Mouse (Mus musculus) hindbrain, embryonic 15.5 days (tissue): ENCODE measurements around the gene Cntnap2. TPM values are rescaled to one million over a fixed set of nuclear protein-coding genes. Genes with fewer than 3 reads are reported as not detected.
"Not testable (repeated sequence)": the region's sequence is repeated elsewhere in the genome, so short reads cannot be mapped to it uniquely, and the experiment has no call there.

ENCODE experiments used
- ATAC-seq: fragments of 200-750 bp; cut with Nextera tagmentation; 2 replicates; pipeline ENCODE4 v1.8.0; 2017; ENCODE audit warnings: low read depth, moderate number of reproducible peaks, moderate TSS enrichment; ENCODE audit not compliant: low FRiP score
- H3K27ac ChIP-seq: fragments of 300-500 bp; sonication (generic); replicated peaks from 2 replicates; pipeline ENCODE4 v1.5.1; 2015; ENCODE audit warnings: mild to moderate bottlenecking, inconsistent platforms
- H3K27me3 ChIP-seq: fragments of 300-500 bp; sonication (generic); 2 replicates; pipeline ENCODE4 v1.6.1; 2015; ENCODE audit warnings: control low read depth, inconsistent platforms
- H3K36me3 ChIP-seq: fragments of 300-500 bp; sonication (generic); 2 replicates; pipeline ENCODE4 v1.6.1; 2015; ENCODE audit warnings: control low read depth, inconsistent platforms
- H3K4me1 ChIP-seq: fragments of 300-500 bp; sonication (generic); replicated peaks from 2 replicates; pipeline ENCODE4 v1.6.1; 2015; ENCODE audit warnings: control low read depth, inconsistent platforms
- H3K4me2 ChIP-seq: fragments of 300-500 bp; sonication (generic); 2 replicates; pipeline ENCODE4 v1.6.1; 2015; ENCODE audit warnings: moderate library complexity, mild to moderate bottlenecking, inconsistent platforms
- H3K4me3 ChIP-seq: fragments of 300-500 bp; sonication (generic); 2 replicates; pipeline ENCODE4 v1.5.1; 2015; ENCODE audit warnings: mild to moderate bottlenecking, inconsistent platforms
- H3K9ac ChIP-seq: fragments of 300-500 bp; sonication (generic); 2 replicates; pipeline ENCODE4 v1.6.1; 2015; ENCODE audit warnings: inconsistent platforms
- H3K9me3 ChIP-seq: fragments of 300-500 bp; sonication (generic); 2 replicates; pipeline ENCODE4 v1.6.1; 2016; ENCODE audit warnings: control low read depth, inconsistent platforms
- WGBS: fragments of 180-500 bp; shearing (Covaris S2); methylation state at CpG from one replicate; pipeline ENCODE4 v1.1.7; 2015; 5-methylcytosine and 5-hydroxymethylcytosine counted together
- polyA plus RNA-seq: library from polyadenylated mRNA; unstranded; fragments of >200 nt; fragmentation: Nextera tagmentation; extraction: Ambion mirVana; gene quantifications from 2 replicates; pipeline ENCODE4 v1.2.1, GENCODE M21; 2015

Cntnap2 gene
- polyA plus RNA-seq, 1 experiment from 2014 or later = 56.5 TPM

DNA sequence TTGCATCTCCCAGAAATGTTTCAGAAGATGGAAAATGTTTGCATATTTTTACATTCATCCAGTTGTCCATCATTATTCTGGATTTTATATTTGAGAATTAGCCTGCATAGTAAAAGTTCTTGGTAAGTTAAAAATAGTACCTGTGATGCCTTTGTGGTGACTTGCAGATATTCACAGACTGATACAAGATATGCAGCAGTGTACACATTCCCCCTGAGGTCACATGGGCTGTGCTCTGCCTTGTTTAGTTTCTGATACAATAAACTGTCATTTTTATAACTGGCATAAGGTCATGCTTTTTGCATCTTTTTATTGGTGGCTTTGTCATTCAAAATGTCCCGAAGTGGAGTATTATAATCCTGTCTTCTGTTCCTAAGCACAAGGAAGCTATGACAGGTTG lies 2148.9 kb downstream of the Cntnap2 start:
- Histone ChIP-seq H3K4me2 (no peak overlapping the region), H3K9ac (no peak overlapping the region), H3K27ac (no peak overlapping the region), H3K9me3 (no peaks in the 10 kb centered on the region), H3K36me3 (no peaks in the 10 kb centered on the region), H3K4me3 (no peak overlapping the region), H3K4me1 (no peaks in the 10 kb centered on the region), H3K27me3 (no peaks in the 10 kb centered on the region)
- ATAC-seq = no peak
- 89% methylated on average over 1 of the region's 1 CpGs for WGBS

- no peaks in the 10 kb centered on the region for H3K4me1 ChIP-seq
- H3K9ac ChIP-seq = no peak overlapping the region
- H3K27ac ChIP-seq = no peak overlapping the region
- H3K27me3 ChIP-seq = no peaks in the 10 kb centered on the region
- H3K36me3 ChIP-seq = no peaks in the 10 kb centered on the region
- no peaks in the 10 kb centered on the region for H3K9me3 ChIP-seq
- no peak for ATAC-seq
- H3K4me3 ChIP-seq = no peak overlapping the region
- no peak overlapping the region for H3K4me2 ChIP-seq
Observed at GRCm38 (mm10) chr6:47214731-47215130, 2155.6 kb downstream of the Cntnap2 start.

DNA sequence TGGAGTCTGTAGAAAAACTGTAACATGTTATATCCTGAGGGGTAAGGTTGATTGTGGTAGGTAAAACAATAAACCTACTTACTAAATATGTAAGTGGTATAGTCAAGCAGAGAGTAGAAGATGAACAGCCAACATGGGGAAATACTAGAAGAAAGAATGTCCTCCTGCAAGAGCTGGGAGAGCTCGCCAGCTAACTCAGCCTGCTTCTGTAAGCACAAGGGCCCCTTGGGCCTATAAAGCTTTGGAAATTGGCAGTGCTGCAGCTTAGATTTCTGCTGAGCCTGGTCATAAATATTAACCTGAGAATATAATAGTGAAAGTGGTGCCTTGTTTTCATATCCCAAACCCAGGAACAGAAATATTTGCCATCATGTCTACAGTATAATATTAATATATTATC lies 2164.4 kb downstream of the Cntnap2 start:
- H3K4me2 ChIP-seq, ATAC-seq, H3K27ac ChIP-seq, H3K9ac ChIP-seq, H3K36me3 ChIP-seq, H3K27me3 ChIP-seq, H3K4me3 ChIP-seq, H3K9me3 ChIP-seq: not testable (repeated sequence)
- H3K4me1 ChIP-seq = peaks cover 10% of the 10 kb centered on the region
- WGBS = 58% methylated on average over 1 of the region's 1 CpGs

DNA sequence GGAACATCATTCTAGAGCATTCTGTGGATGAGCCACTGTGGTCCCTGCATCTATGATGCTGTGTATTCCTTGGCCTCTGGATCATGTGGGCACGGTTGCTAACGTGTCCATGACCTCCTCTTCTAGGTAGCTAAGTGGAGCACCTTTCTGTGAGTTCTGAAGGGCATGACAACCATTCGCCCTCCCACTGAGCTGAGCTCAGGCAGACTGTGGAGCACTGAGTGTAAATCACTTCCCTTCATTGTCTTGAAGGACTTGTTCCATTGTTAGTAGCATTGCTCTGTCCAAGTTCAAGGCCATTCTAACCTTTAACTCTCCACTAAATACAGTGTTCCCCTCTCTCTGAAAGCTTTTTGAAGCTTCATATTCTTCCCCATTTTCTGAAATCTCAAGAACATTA lies 2166.2 kb downstream of the Cntnap2 start:
- H3K4me2 ChIP-seq, H3K27ac ChIP-seq, H3K36me3 ChIP-seq, H3K27me3 ChIP-seq, ATAC-seq, H3K9ac ChIP-seq, H3K9me3 ChIP-seq, H3K4me3 ChIP-seq: not testable (repeated sequence)
- H3K4me1 ChIP-seq = peaks cover 14% of the 10 kb centered on the region
- whole genome bisulfite sequencing = 77% methylated on average over 3 of the region's 3 CpGs

DNA sequence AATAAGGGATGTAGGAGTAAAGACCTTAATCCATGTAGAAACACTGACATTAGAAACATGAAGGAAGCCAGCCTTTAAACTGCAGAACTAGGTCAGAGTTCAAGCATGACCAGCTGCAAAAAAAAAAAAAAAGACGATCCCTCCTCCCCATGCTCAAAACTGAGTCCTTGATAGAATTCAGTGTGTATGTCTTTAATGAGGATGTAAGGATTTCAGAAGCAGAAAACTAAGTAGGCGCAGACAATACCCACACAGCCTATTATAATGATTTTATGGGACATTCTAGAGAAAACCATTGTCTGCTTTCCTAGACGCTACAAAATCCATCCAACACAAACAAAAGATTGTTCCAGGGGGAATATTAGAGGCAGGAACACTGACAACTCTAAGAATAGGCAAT lies 2168.4 kb downstream of the Cntnap2 start:
- no peak; the same call in 1 of the 2 replicates for ATAC-seq
- Histone ChIP-seq H3K9me3 (no peaks in the 10 kb centered on the region), H3K9ac (no peak overlapping the region), H3K4me3 (no peak overlapping the region), H3K4me1 (peaks cover 14% of the 10 kb centered on the region), H3K4me2 (no peak overlapping the region), H3K27me3 (no peaks in the 10 kb centered on the region), H3K36me3 (no peaks in the 10 kb centered on the region), H3K27ac (peak overlapping the region; percentile 61)
- WGBS = 27% methylated on average over 3 of the region's 3 CpGs

- Histone ChIP-seq H3K27ac (peak overlapping the region; percentile 49), H3K4me2 (no peak overlapping the region), H3K4me1 (peaks cover 14% of the 10 kb centered on the region), H3K36me3 (no peaks in the 10 kb centered on the region), H3K4me3 (no peak overlapping the region), H3K27me3 (no peaks in the 10 kb centered on the region), H3K9ac (no peak overlapping the region), H3K9me3 (no peaks in the 10 kb centered on the region)
- 27% methylated on average over 7 of the region's 7 CpGs for WGBS
- ATAC-seq = peak; percentile 45; the same call in 1 of the 2 replicates
Observed at GRCm38 (mm10) chr6:47228676-47229317, 2169.6 kb downstream of the Cntnap2 start.

DNA sequence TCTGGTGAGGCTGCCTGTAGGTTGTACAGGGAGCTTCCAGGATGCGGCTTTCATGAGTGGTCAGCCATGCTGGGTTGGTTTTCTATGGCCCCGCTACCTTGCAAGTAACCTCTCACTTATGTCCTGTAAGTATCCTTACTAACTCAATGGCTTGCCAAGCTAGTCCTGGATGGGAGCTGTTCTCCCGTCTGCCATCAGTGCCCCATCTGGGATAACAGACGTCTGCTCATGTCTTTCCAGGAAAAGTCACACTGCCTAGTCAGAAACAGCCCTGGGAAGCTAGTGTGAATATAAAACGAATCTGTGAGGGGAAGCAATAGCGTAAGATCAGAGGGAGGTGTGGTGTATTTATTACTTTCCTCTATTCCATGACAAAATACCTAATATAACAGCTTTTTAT lies 2172.4 kb downstream of the Cntnap2 start:
- Histone ChIP-seq H3K4me2 (no peak overlapping the region), H3K27ac (no peak overlapping the region), H3K9ac (no peak overlapping the region), H3K36me3 (no peaks in the 10 kb centered on the region), H3K9me3 (no peaks in the 10 kb centered on the region), H3K4me3 (no peak overlapping the region), H3K27me3 (no peaks in the 10 kb centered on the region), H3K4me1 (peaks cover 14% of the 10 kb centered on the region)
- no peak for ATAC-seq
- 67% methylated on average over 6 of the region's 6 CpGs for WGBS

GRCm38 (mm10) chr6:47239376-47239921 lies 2180.3 kb downstream of the Cntnap2 start:
- Histone ChIP-seq H3K4me3 (no peak overlapping the region), H3K4me2 (no peak overlapping the region), H3K9ac (no peak overlapping the region), H3K27ac (peak overlapping the region; percentile 74), H3K27me3 (no peaks in the 10 kb centered on the region), H3K36me3 (no peaks in the 10 kb centered on the region), H3K4me1 (peaks cover 15% of the 10 kb centered on the region), H3K9me3 (no peaks in the 10 kb centered on the region)
- 18% methylated on average over 3 of the region's 3 CpGs for WGBS
- peak; percentile 47 for ATAC-seq

- Histone ChIP-seq H3K9ac (no peak overlapping the region), H3K4me2 (no peak overlapping the region), H3K4me1 (peaks cover 30% of the 10 kb centered on the region), H3K36me3 (no peaks in the 10 kb centered on the region), H3K27me3 (no peaks in the 10 kb centered on the region), H3K9me3 (no peaks in the 10 kb centered on the region), H3K4me3 (no peak overlapping the region), H3K27ac (no peak overlapping the region)
- no peak for ATAC-seq
Observed at GRCm38 (mm10) chr6:47241379-47241778, 2182.2 kb downstream of the Cntnap2 start.

DNA sequence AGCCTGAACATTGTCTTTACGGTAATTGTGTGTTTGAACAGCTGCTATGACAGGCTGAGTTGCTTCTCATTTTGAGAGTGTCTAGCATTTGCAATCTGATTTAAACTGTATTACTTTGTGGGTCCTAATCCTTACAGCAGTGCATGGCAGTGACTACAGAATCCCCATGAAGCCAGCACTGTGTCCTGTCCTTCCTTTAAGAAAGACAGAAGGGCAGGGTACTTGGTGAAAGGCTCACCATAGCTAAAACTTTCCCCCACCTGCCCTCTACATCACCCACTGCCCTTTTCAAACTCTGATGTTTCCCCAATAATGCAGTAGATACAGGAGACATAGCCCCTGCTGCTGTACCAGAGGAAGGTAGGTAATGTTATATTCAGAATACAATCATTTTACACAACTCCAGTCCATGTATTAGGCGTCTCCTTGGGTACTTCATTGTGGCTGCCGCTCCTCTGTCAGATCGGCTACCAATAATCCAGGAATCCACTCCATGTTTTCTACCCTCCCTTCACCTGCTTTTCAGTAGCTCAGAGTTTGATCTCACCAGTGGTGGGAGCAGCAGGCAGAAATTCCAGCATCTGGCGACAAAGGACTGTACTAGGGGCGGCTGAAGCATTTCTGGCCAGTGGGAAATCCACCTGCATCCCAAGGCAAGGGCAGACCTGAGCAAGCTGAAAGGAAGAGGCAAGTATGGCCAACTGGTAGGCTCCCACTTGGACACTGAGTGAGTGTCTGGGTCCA lies 2184.9 kb downstream of the Cntnap2 start:
- 17% methylated on average over 6 of the region's 6 CpGs for WGBS

GRCm38 (mm10) chr6:47244642-47245041 lies 2185.5 kb downstream of the Cntnap2 start:
- peak overlapping the region; percentile 48 for H3K4me2 ChIP-seq
- H3K4me1 ChIP-seq = peaks cover 27% of the 10 kb centered on the region
- peak overlapping the region; percentile 42 for H3K4me3 ChIP-seq
- peak overlapping the region; percentile 83 for H3K27ac ChIP-seq
- no peaks in the 10 kb centered on the region for H3K9me3 ChIP-seq
- H3K9ac ChIP-seq = peak overlapping the region; percentile 33
- H3K27me3 ChIP-seq = no peaks in the 10 kb centered on the region
- peak; percentile 74 for ATAC-seq
- no peaks in the 10 kb centered on the region for H3K36me3 ChIP-seq
- WGBS = 11% methylated on average over 7 of the region's 7 CpGs

More for the DNA sequence above, 2184.9 kb downstream of the Cntnap2 start:
- no peaks in the 10 kb centered on the region for H3K36me3 ChIP-seq
- no peaks in the 10 kb centered on the region for H3K27me3 ChIP-seq
- peak overlapping the region; percentile 83 for H3K27ac ChIP-seq
- H3K9ac ChIP-seq = peak overlapping the region; percentile 33
- peak; percentile 94 for ATAC-seq
- peak overlapping the region; percentile 42 for H3K4me3 ChIP-seq
- H3K9me3 ChIP-seq = no peaks in the 10 kb centered on the region
- H3K4me1 ChIP-seq = peaks cover 33% of the 10 kb centered on the region
- H3K4me2 ChIP-seq = peak overlapping the region; percentile 48

DNA sequence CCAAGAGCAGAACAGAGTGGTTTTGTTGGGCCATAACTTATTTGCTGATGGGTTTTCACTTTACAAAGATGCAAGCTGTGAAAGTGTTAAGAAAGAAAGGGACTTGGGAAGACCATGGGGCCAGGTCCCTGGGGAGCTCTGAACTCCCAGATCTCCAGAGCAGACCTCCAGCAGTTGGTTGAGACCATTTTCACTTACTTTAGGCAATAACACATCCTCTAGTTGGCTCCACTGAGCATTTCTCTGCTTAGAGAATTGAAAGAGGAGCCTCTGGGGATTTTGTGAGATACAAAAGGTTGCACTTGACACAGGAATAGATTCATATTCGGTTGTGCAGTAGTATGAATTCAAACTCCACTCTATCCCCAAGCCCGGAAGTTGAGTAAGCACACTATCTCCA lies 2196.1 kb downstream of the Cntnap2 start:
- Histone ChIP-seq H3K4me1 (peaks cover 10% of the 10 kb centered on the region; the same call in 1 of the 2 replicates), H3K27me3 (no peaks in the 10 kb centered on the region), H3K9ac (no peak overlapping the region), H3K27ac (no peak overlapping the region), H3K4me3 (no peak overlapping the region), H3K4me2 (no peak overlapping the region), H3K36me3 (no peaks in the 10 kb centered on the region), H3K9me3 (no peaks in the 10 kb centered on the region)
- WGBS = 86% methylated on average over 2 of the region's 2 CpGs
- ATAC-seq = no peak
